Mouse (Mus musculus) adipocyte (in vitro differentiated cells): ENCODE measurements around the gene Nisch.
A peak's percentile ranks its signal among the peaks of the same experiment; 100 is the strongest.

Experiments
- DNase-seq: peaks from one replicate; pipeline ENCODE4 v3.0.0-alpha.2; 2016; ENCODE audit warnings: low spot score

The Nisch gene

DNA sequence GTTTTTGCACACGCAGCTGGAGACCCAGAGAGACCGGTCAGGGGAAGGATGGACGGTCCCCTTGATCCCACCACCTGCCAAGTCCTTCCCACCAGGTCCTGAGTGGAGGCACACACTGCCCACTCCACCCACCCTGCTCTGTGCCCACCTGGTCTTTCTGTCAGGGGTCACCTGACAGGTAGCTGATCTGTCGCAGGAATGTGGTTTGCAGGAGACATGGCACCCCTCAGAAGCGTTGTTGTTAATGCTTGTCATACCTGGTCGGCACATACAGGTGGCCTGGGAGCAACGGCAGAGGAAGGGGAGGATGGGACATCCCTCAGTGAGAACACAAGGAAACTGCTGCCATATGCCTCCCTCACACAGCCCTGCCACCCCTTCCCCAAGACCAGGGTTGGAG, 55.6 kb downstream of the Nisch start:
- DNase-seq: no peak

GRCm38 (mm10) chr14:31160196-31161150, 56.3 kb downstream of the Nisch start:
- DNase-seq: no peak

GRCm38 (mm10) chr14:31145694-31146093, 71.1 kb downstream of the Nisch start:
- DNase-seq: no peak

DNA sequence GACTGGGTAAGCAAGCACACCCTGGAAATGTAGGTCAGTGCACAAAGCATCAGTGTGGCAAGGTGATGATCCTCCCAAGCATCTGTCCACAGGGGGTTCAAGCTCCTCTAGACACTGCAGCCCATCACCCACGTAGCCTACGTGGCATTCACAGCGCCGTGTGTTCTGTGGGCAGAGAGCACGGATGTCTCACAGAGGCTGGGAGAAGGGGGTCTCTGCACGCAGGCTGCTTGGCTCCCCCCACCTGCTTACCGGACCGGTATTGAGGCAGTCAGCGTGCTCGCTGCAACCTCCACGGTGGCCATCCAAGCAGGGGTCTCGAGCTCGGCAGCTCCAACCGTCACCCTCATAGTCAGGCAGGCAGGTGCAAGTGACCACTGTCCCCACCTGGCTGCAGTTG, 75.7 kb downstream of the Nisch start:
- DNase-seq: no peak

GRCm38 (mm10) chr14:31140141-31140540, 76.6 kb downstream of the Nisch start:
- DNase-seq: no peak

- DNase-seq: no peak
These were observed 77.1 kb downstream of the Nisch start for GRCm38 (mm10) chr14:31139666-31140065.

DNA sequence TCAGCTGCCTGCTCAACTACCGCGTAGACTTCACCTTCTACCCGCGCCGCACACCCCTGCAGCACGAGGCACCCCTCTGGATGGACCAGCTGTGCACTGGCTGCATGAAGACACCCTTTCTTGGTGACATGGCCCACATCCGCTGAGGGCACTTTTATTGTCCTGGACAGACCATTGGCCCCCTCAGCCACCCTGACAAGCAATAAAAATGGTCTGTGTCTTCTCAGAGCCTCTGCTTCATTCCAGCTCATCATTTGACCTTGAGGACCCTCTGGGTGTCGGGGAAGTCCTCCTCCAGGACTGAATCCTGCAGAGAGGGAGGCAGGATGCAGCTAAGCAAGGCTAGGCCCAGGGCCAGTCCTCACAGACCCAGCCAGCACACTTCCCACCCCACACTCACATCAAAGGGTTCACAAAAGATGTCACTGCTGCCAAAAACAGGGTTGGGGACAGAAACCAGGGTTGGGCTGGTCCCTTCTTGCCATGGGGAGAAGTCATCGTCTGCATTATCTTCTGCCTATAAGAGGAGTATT, 77.8 kb downstream of the Nisch start:
- no peak for DNase-seq

GRCm38 (mm10) chr14:31138219-31138896, 78.4 kb downstream of the Nisch start:
- DNase-seq: no peak

- DNase-seq: no peak
These were observed 79.0 kb downstream of the Nisch start for GRCm38 (mm10) chr14:31137791-31138190.

DNA sequence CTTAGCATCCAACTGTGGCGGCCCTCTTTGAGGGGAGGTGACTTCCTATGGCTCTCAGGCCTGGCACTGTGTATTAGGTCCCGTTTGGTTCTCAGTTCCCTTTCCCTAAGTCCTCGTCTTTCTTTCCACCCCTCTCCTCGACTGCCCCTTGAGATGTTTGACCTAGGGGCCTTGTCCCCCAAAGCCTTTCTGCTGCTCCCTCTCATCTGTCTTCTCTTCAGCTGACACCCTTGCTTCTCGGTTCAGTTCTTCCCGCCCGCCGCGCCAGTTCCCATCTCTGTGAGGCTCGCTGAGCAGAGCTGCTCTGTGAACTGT, 79.5 kb downstream of the Nisch start:
- no peak for DNase-seq

GRCm38 (mm10) chr14:31136411-31137280, 80.1 kb downstream of the Nisch start:
- no peak for DNase-seq

GRCm38 (mm10) chr14:31135495-31136410, 81.0 kb downstream of the Nisch start:
- DNase-seq: no peak

DNA sequence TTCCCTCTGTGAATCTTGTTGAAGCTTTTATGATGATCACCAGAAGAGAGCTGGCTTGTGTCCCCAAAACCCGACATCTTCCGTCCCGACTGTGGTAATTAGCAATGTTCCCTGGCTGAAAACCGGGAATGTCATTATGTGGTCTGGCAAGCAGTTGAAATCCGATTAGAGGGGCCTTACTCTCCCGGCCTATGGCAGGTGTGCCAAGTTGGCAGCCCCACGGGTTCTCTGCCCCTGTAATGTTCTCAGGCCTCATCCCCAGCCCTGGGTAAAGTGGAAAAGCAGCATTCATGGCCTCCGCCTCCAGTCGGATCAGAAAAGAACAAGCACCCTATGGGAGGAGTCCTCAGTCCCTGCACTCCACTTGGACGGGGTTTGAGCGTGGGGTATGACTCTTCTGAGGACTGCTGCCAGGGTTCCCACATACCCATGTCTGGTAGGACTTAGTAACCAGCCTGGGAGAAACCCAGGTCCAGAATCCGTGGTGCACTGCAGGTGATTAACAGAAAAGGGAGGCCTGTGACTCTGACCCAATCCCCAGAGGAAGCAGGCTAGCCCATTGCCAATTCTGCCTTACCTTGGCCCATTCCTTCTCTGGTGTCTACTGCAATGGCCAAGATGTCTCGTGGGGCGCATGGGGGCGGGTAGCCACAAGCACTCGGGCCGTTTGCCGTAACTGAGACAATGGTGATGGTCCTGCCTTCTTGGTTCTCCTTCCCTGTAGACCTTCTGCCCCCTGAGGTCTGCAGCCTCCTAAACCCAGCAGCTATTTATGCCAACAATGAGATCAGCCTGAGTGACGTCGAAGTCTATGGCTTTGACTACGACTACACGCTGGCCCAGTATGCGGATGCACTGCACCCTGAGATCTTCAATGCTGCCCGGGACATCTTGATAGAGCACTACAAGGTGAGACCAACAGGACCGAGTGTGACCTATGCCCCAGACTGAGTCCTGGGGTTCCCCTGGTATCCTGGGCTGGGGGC, 82.4 kb downstream of the Nisch start:
- no peak for DNase-seq

GRCm38 (mm10) chr14:31133023-31133665, 83.6 kb downstream of the Nisch start:
- no peak for DNase-seq

- DNase-seq: no peak
These were observed 84.2 kb downstream of the Nisch start for GRCm38 (mm10) chr14:31132491-31132975.

GRCm38 (mm10) chr14:31132031-31132430, 84.7 kb downstream of the Nisch start:
- DNase-seq: no peak

DNA sequence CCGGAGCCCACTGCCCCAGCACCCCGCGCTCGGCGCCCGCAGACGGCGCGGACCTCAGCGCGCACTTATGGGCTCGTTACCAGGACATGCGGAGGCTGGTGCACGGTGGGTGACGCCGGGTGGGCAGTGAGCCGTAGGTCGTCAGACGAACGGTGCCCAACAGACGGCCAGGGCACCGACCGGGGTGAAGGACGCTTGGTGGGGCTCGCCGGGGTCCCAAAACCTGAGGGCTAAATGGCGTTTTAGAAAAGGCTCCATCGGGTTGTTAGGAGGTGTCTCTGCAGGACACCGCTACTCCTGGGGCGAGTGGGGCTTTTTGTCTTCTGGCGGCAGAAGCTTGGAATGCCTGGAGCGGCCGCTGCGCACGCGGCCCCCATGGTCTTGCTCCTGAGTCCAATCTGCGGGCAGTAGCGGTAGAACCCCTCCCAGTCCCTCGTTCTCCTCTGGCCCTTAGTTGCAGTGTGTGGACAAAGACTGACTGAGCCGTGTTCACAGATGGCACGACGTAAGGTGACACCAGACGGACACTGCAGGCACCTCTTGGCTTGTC, 85.4 kb downstream of the Nisch start:
- DNase-seq: no peak

GRCm38 (mm10) chr14:31130236-31131220, 86.2 kb downstream of the Nisch start, which contains the start of gene Nt5dc2:
Nt5dc2 (plus strand) TSS chr14:31131053.
- peak; percentile 45 for DNase-seq
